ENCODE assay signal across 25 mouse cellular contexts in the genomic region with DNA sequence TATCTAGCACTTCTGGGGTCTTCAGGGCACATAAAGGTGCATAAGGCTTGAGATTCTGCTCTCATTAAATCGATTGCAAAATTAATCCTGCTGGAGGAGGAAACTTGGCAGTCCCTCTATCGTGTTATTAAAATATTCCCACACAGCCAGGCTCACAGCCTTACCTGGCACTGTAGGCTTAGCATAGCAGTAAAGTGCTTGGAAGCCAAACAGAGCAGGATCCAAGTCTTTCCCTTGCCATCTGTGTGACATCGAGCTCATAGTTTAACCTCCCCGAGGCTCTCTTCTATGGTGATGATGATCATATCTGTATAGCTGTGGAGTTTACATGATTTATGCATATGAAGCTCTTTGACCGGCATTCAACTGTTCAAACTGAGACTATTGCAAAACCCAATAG.
DNase-seq lines count a peak whose midpoint lies in the region; ATAC-seq and TF ChIP-seq lines count a peak whose summit lies in the region.
"Had no signal": no experiment of that assay in that cellular context is flagged by ENCODE, and none has a peak within 500 bp of the region (broad histone marks: within the 10 kb centered on the region; RNA-seq: fewer than 3 reads in every experiment).

No protein-coding gene starts in this region.

- H3K36me3 ChIP-seq in forebrain, embryonic 13.5 days (ENCODE audit: poor library complexity, severe bottlenecking): no peaks in the 10 kb centered on the region
- H3K36me3 ChIP-seq in forebrain, embryonic 10.5 days (replicated peaks): no peaks in the 10 kb centered on the region
- no peaks in the 10 kb centered on the region for H3K36me3 ChIP-seq in hindbrain, postnatal 0 days (ENCODE audit: insufficient read depth, low read length)
- no peaks in the 10 kb centered on the region for H3K36me3 ChIP-seq in hindbrain, embryonic 13.5 days
- H3K36me3 ChIP-seq: G1E; heart, embryonic 12.5 days; hindbrain, embryonic 10.5 days; liver, embryonic 12.5 days; midbrain, embryonic 12.5 days; neural tube, embryonic 13.5 days had no signal

- H3K27me3 ChIP-seq in forebrain, embryonic 13.5 days: no peaks in the 10 kb centered on the region
- H3K27me3 ChIP-seq in forebrain, embryonic 10.5 days (ENCODE audit: poor library complexity, severe bottlenecking): no peaks in the 10 kb centered on the region
- no peaks in the 10 kb centered on the region for H3K27me3 ChIP-seq in hindbrain, postnatal 0 days (ENCODE audit: insufficient read depth, low read length)
- H3K27me3 ChIP-seq in hindbrain, embryonic 13.5 days: no peaks in the 10 kb centered on the region
- H3K27me3 ChIP-seq: CH12.LX; heart, embryonic 12.5 days; liver, embryonic 12.5 days; midbrain, embryonic 12.5 days; neural tube, embryonic 13.5 days; Patski had no signal

- H3K4me3 ChIP-seq in forebrain, embryonic 13.5 days: no peak overlapping the region
- H3K4me3 ChIP-seq in forebrain, embryonic 10.5 days: no peak overlapping the region
- no peak overlapping the region for H3K4me3 ChIP-seq in hindbrain, postnatal 0 days (ENCODE audit: low read length)
- H3K4me3 ChIP-seq in hindbrain, embryonic 13.5 days: no peak overlapping the region
- H3K4me3 ChIP-seq: gastrocnemius, adult 2 months; heart, embryonic 12.5 days; hindbrain, embryonic 10.5 days; liver, embryonic 12.5 days; midbrain, embryonic 12.5 days; neural tube, embryonic 13.5 days had no signal

- H3K9ac ChIP-seq in forebrain, embryonic 13.5 days: no peak overlapping the region
- H3K9ac ChIP-seq in hindbrain, postnatal 0 days (replicated peaks; ENCODE audit: low read length): no peak overlapping the region
- H3K9ac ChIP-seq in hindbrain, embryonic 13.5 days: no peak overlapping the region
- H3K9ac ChIP-seq: heart, embryonic 12.5 days; liver, embryonic 12.5 days; midbrain, embryonic 12.5 days; neural tube, embryonic 13.5 days had no signal

- H3K9me3 ChIP-seq in forebrain, embryonic 13.5 days (replicated peaks): no peaks in the 10 kb centered on the region
- H3K9me3 ChIP-seq in forebrain, embryonic 10.5 days: no peaks in the 10 kb centered on the region
- H3K9me3 ChIP-seq in hindbrain, postnatal 0 days (ENCODE audit: low read length): no peaks in the 10 kb centered on the region
- H3K9me3 ChIP-seq in hindbrain, embryonic 13.5 days: no peaks in the 10 kb centered on the region
- H3K9me3 ChIP-seq: G1E; heart, embryonic 12.5 days; hindbrain, embryonic 10.5 days; liver, embryonic 12.5 days; midbrain, embryonic 12.5 days; neural tube, embryonic 13.5 days had no signal

- peak; percentile 27; the same call in 1 of the 2 replicates for ATAC-seq in forebrain, embryonic 13.5 days
- 0 out of 2 replicates have a peak, but pooled peaks have one; percentile 38 for ATAC-seq in hindbrain, postnatal 0 days
- ATAC-seq in hindbrain, embryonic 13.5 days (ENCODE audit: low FRiP score): no peak
- ATAC-seq: inflammation-experienced regulatory T-cells, adult 6 months; liver, embryonic 12.5 days had no signal

- no peak for TF ChIP-seq POLR2A in brain, embryonic 14.5 days (IDR thresholded peaks at IDR 0.05; ENCODE audit: borderline replicate concordance, extremely low read depth, insufficient read depth, insufficient read length, poor library complexity, severe bottlenecking)

- 88% methylated on average over 5 of the region's 5 CpGs for WGBS in forebrain, embryonic 13.5 days
- 89% methylated on average over 5 of the region's 5 CpGs for whole genome bisulfite sequencing in forebrain, embryonic 10.5 days
- WGBS in hindbrain, postnatal 0 days: 56% methylated on average over 5 of the region's 5 CpGs
- 87% methylated on average over 5 of the region's 5 CpGs for WGBS in hindbrain, embryonic 13.5 days

- DNase-seq in forebrain, embryonic 10.5 days (ENCODE audit: extremely low spot score, low spot score): no peak
- DNase-seq in hindbrain, postnatal 0 days (ENCODE audit: low spot score): peak; percentile 39
- DNase-seq in brain, embryonic 14.5 days (ENCODE audit: low read depth): peak; percentile 53
- DNase-seq in gonadal fat pad, adult 2 months (ENCODE audit: low read depth): peak; percentile 99
- no peak for DNase-seq in lung, postnatal 10 days
- no peak for DNase-seq in ovary, postnatal 14 days (ENCODE audit: low spot score)
- DNase-seq: B cell, adult 2 months; gastrocnemius, adult 2 months; heart, postnatal 10 days; kidney, adult 18-20 months; lung, adult 18-20 months; right cerebral cortex, adult 18-20 months; right cerebral cortex, postnatal 4 days; thymus, postnatal 14 days had no signal

- H3K4me2 ChIP-seq in forebrain, embryonic 13.5 days: no peak overlapping the region
- H3K4me2 ChIP-seq in hindbrain, postnatal 0 days (ENCODE audit: low read depth, low read length): no peak overlapping the region
- no peak overlapping the region for H3K4me2 ChIP-seq in hindbrain, embryonic 13.5 days
- H3K4me2 ChIP-seq: heart, embryonic 12.5 days; liver, embryonic 12.5 days; midbrain, embryonic 12.5 days; neural tube, embryonic 13.5 days had no signal

- TF ChIP-seq CTCF in hindbrain, postnatal 0 days (IDR thresholded peaks at IDR 0.05; ENCODE audit: low read depth): no peak
- no peak for TF ChIP-seq CTCF in brain, embryonic 14.5 days (IDR thresholded peaks at IDR 0.05; ENCODE audit: borderline replicate concordance, extremely low read depth, insufficient read depth, insufficient read length)

- H3K27ac ChIP-seq in forebrain, embryonic 13.5 days: no peak overlapping the region
- H3K27ac ChIP-seq in forebrain, embryonic 10.5 days: no peak overlapping the region
- no peak overlapping the region for H3K27ac ChIP-seq in hindbrain, postnatal 0 days
- H3K27ac ChIP-seq in hindbrain, embryonic 13.5 days: no peak overlapping the region
- H3K27ac ChIP-seq: gastrocnemius, adult 2 months; hindbrain, embryonic 10.5 days; liver, embryonic 12.5 days; midbrain, embryonic 12.5 days; neural tube, embryonic 13.5 days had no signal

- H3K4me1 ChIP-seq in forebrain, embryonic 13.5 days: no peaks in the 10 kb centered on the region
- H3K4me1 ChIP-seq in forebrain, embryonic 10.5 days: peaks cover 5% of the 10 kb centered on the region; the same call in 1 of the 2 replicates
- H3K4me1 ChIP-seq in hindbrain, postnatal 0 days (ENCODE audit: insufficient read depth, low read length): 0 out of 2 replicates have a peak, but pooled peaks cover 9% of the 10 kb centered on the region
- H3K4me1 ChIP-seq in hindbrain, embryonic 13.5 days (replicated peaks): no peaks in the 10 kb centered on the region
- H3K4me1 ChIP-seq: heart, embryonic 12.5 days; liver, embryonic 12.5 days; midbrain, embryonic 12.5 days; neural tube, embryonic 13.5 days had no signal

Comparison
In these comparisons a context has a peak if more than half of its experiments do, and no peak if none do; other contexts are left out.
1. DNase-seq: peak in hindbrain, postnatal 0 days (single experiment), brain, embryonic 14.5 days (single experiment) and gonadal fat pad, adult 2 months (single experiment); none in forebrain, embryonic 10.5 days (single experiment), lung, postnatal 10 days (single experiment) and ovary, postnatal 14 days (single experiment).